Mouse (Mus musculus) embryonic fibroblast, embryonic 13.5 days (primary cell): ENCODE measurements at regions not wholly inside any gene's neighbourhood (a gene's known extent, or its start where the extent isn't known, plus 50 kb on each side); places are given as distances from the start of the nearest gene placed in this dataset.

Experiments
- H3K27ac ChIP-seq: 2 replicates; pipeline ENCODE4 v1.5.1; 2012; ENCODE audit warnings: low read length, control low read depth, inconsistent platforms; ENCODE audit not compliant: insufficient read depth
- H3K4me1 ChIP-seq: 2 replicates; pipeline ENCODE4 v1.6.1; 2011; ENCODE audit warnings: low read length; ENCODE audit not compliant: control insufficient read depth, insufficient read depth
- H3K4me3 ChIP-seq: 2 replicates; pipeline ENCODE4 v1.5.1; 2011; ENCODE audit warnings: mild to moderate bottlenecking, control low read depth, low read length; ENCODE audit not compliant: insufficient read depth
- CTCF ChIP-seq: IDR thresholded peaks from 2 replicates; pipeline ENCODE4 v1.5.1; 2011; ENCODE audit warnings: mild to moderate bottlenecking, control low read depth, low read length, moderate library complexity, borderline replicate concordance; ENCODE audit not compliant: insufficient read depth
- POLR2A ChIP-seq: IDR thresholded peaks from 2 replicates; pipeline ENCODE4 v1.6.1; 2011; ENCODE audit warnings: low read depth, mild to moderate bottlenecking, control low read depth, low read length, moderate library complexity

GRCm38 (mm10) chr1:22071405-22072117 is 109.8 kb upstream of the Kcnq5 start:
- no peaks in the 10 kb centered on the region for H3K4me1 ChIP-seq
- H3K27ac ChIP-seq = no peak overlapping the region
- TF ChIP-seq POLR2A (no peak), CTCF (no peak)
- H3K4me3 ChIP-seq = no peak overlapping the region

GRCm38 (mm10) chr1:22070028-22070427 is 108.3 kb upstream of the Kcnq5 start:
- no peak overlapping the region for H3K4me3 ChIP-seq
- no peak overlapping the region for H3K27ac ChIP-seq
- TF ChIP-seq CTCF (no peak), POLR2A (no peak)
- no peaks in the 10 kb centered on the region for H3K4me1 ChIP-seq
